Mouse (Mus musculus) ES-CJ7 (cell line): ENCODE data around the gene Tff2.

Experiments
- DNase-seq: peaks from one replicate; pipeline ENCODE4 v3.0.0; 2011; ENCODE audit warnings: low read depth, low spot score

The Tff2 gene

GRCm38 (mm10) chr17:31144040-31145037 lies at the start of gene Tff2:
Gene Tff2 (minus strand): TSS chr17:31144282.
- DNase-seq, result peak; percentile 71

GRCm38 (mm10) chr17:31193360-31193759 lies 49.3 kb upstream of the Tff2 start:
- no peak for DNase-seq

GRCm38 (mm10) chr17:31192663-31193062 lies 48.6 kb upstream of the Tff2 start:
- no peak for DNase-seq

- no peak for DNase-seq
These were observed 47.7 kb upstream of the Tff2 start for GRCm38 (mm10) chr17:31191825-31192224.

GRCm38 (mm10) chr17:31187370-31187769 lies 43.3 kb upstream of the Tff2 start:
- peak; percentile 62 for DNase-seq

- DNase-seq, result no peak
These were observed 40.3 kb upstream of the Tff2 start for GRCm38 (mm10) chr17:31184269-31184990.

- peak; percentile 17 for DNase-seq
These were observed 39.3 kb upstream of the Tff2 start for GRCm38 (mm10) chr17:31183180-31183974.

- DNase-seq, result no peak
These were observed 37.4 kb upstream of the Tff2 start for GRCm38 (mm10) chr17:31181490-31181889.

GRCm38 (mm10) chr17:31176321-31176720 lies 32.2 kb upstream of the Tff2 start:
- no peak for DNase-seq

GRCm38 (mm10) chr17:31169796-31170195 lies 25.7 kb upstream of the Tff2 start:
- DNase-seq, result no peak

GRCm38 (mm10) chr17:31165127-31165526 lies 21.0 kb upstream of the Tff2 start, which contains the start of gene Tff1:
Gene Tff1 (minus strand): TSS chr17:31165277.
- no peak for DNase-seq

- no peak for DNase-seq
These were observed 19.7 kb upstream of the Tff2 start for GRCm38 (mm10) chr17:31163821-31164220.

- no peak for DNase-seq
These were observed 18.5 kb upstream of the Tff2 start for GRCm38 (mm10) chr17:31162607-31163006.

GRCm38 (mm10) chr17:31160291-31160690 lies 16.2 kb upstream of the Tff2 start:
- no peak for DNase-seq

- DNase-seq, result peak; percentile 42
These were observed 13.8 kb upstream of the Tff2 start for GRCm38 (mm10) chr17:31157921-31158320.

- DNase-seq, result no peak
These were observed 9.7 kb upstream of the Tff2 start for GRCm38 (mm10) chr17:31153785-31154184.

- DNase-seq, result no peak
These were observed 9.0 kb upstream of the Tff2 start for GRCm38 (mm10) chr17:31152966-31153499.

- DNase-seq, result no peak
These were observed 8.4 kb upstream of the Tff2 start for GRCm38 (mm10) chr17:31152512-31152911.

- no peak for DNase-seq
These were observed 1.9 kb upstream of the Tff2 start for GRCm38 (mm10) chr17:31145998-31146397.

- no peak for DNase-seq
These were observed 2.0 kb downstream of the Tff2 start for GRCm38 (mm10) chr17:31142116-31142515.

- peak; percentile 63 for DNase-seq
These were observed 5.7 kb downstream of the Tff2 start for GRCm38 (mm10) chr17:31138398-31138797.
